Mouse (Mus musculus) fat pad, adult 2 months (tissue): ENCODE results near the gene Cd82.

Source experiments
- DNase-seq: peaks from one replicate; pipeline ENCODE4 v3.0.0-alpha.2; 2011; ENCODE audit warnings: low read depth, low spot score; ENCODE audit errors: extremely low read depth

Cd82 gene

GRCm38 (mm10) chr2:93462760-93463159 is at the start of gene Cd82:
Gene Cd82, minus strand, starts transcription at chr2:93463140.
- DNase-seq: no peak

GRCm38 (mm10) chr2:93512130-93512529 is 49.2 kb upstream of the Cd82 start:
- no peak for DNase-seq

GRCm38 (mm10) chr2:93510839-93511238 is 47.9 kb upstream of the Cd82 start:
- no peak for DNase-seq

GRCm38 (mm10) chr2:93509777-93510750 is 47.1 kb upstream of the Cd82 start:
- DNase-seq: no peak

DNA sequence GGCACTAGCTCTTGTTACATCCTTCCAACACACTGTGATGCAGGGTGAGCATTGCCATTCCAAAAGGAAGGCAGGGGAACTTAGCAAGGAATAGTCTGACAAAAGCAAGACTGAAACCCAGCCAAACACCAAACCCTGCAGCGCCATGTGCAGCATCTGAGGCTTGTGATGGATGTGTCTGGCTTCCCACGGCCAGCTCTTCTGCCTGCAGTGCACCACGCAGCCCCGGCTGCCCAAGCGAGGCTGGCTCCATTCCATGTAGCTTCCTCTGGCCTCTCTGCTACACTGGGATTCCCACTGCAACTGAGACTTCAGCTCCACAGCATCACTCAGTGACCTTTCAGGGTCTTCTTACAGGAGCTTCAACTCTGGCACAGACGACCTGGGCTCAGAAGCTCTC is 42.2 kb upstream of the Cd82 start:
- no peak for DNase-seq

DNA sequence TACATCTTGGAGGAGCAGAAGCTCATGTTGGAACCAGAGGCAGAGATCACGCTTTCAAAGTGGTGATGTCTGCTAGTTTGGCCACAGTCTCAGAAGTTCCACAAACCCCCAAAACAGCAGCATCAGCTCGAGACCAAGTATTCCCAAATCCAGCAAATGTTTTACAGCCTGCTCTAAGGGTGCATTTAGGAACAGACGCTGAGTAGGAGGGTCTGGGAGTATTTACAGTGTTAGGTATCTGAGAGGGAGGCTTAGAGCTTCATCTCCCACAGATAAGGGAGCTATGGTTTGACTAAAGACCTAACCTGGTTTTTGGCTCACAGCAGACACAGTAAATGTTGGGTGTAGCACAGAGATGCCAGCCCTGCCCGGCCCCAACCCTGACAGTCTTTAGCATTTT is 40.4 kb upstream of the Cd82 start:
- no peak for DNase-seq

- no peak for DNase-seq
These were observed 38.4 kb upstream of the Cd82 start for GRCm38 (mm10) chr2:93501303-93501702.

GRCm38 (mm10) chr2:93497221-93497620 is 34.3 kb upstream of the Cd82 start:
- DNase-seq: no peak

- no peak for DNase-seq
These were observed 32.2 kb upstream of the Cd82 start for GRCm38 (mm10) chr2:93495170-93495569.

GRCm38 (mm10) chr2:93493541-93493940 is 30.6 kb upstream of the Cd82 start:
- no peak for DNase-seq

DNA sequence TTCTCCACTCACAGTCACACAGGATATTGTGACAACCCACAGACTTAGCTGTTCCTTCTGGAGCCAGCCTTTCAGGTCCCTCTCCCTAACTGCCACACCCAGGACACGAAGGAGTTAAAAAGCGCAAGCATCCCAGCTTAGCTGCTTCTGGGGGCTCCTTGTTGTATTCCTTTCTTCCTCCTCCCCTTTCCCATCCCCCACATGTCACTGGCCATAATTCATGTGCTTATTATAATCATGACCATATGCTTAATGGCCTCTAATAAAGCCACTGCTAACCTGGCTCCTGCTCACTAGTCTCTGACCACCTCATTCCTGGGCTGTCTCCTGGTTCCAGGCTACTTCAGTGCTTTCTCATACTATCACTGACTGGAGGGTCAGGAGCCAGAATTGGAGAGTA is 27.6 kb upstream of the Cd82 start:
- DNase-seq: no peak

- DNase-seq: no peak
These were observed 26.1 kb upstream of the Cd82 start for GRCm38 (mm10) chr2:93488911-93489587.

DNA sequence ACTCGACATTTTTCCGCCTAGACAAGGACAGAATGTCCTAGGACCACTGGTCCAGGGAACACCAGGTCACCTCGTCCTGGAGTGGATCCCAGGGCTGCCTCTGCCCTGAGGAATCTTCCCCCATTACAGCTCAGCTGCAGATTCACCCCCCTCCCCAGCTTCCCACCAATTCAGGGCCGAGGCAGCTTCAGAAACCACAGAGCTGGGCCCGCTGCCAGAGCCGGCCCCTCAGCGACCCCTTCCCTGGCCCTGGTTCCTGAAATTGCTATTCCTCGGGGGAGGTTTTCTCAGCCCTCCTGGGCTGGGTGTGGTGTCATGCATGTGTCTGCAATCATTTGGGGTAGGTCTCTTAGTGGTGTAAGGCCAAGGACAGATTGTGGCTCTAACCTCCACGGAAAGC is 22.5 kb upstream of the Cd82 start:
- DNase-seq: no peak

DNA sequence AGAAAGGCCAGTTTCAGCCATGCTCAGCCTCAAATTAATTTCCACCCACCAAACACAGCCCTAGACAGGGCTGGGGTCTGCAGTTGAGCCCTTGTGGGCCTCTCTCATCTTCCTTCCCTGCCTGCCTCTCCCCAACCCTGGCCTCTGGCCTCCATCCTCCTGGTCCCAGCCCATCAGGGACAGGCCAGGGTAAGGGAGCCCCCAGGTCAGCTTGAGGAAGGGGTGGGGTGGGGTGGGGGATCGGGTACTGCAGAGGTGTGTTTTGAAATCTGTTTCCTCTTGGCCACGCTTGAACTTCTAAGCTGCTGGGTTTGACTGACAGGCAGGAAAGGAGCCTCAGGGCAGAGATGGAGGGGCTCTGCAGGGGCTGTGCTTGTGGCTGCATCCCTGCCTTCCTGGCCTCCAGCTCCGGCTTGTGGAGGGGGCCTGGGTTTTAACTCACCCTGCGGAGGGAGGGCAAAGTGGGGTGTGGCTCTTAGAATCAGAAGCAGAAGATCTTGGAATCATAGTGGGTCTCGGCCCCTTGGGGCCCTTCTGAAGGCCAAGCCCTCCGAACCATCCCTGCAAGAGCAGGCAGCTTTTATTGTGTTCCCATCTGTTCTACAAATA is 19.2 kb upstream of the Cd82 start:
- DNase-seq: no peak

- no peak for DNase-seq
These were observed 15.8 kb upstream of the Cd82 start for GRCm38 (mm10) chr2:93478744-93479143.

- no peak for DNase-seq
These were observed 14.6 kb upstream of the Cd82 start for GRCm38 (mm10) chr2:93477519-93477918.

DNA sequence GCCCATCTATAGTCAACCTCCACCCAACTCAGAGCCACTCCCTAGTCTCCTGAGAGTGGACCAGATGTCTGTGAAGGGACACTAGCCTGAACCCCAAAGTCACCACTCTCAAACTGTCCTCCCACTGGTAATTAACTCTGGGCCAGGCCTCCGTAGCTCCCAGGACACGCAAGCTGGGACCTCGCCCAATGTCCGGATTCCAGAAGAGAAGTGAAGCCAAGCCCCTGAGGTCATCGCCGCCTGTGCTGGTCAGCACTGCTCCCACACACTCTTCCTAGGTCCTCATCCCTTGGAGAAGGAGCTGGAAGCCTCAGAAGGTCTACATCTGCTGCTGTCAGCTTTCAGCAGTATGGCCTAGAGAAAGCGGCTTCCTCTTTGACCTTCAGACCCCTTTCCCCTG is 13.5 kb upstream of the Cd82 start:
- no peak for DNase-seq

DNA sequence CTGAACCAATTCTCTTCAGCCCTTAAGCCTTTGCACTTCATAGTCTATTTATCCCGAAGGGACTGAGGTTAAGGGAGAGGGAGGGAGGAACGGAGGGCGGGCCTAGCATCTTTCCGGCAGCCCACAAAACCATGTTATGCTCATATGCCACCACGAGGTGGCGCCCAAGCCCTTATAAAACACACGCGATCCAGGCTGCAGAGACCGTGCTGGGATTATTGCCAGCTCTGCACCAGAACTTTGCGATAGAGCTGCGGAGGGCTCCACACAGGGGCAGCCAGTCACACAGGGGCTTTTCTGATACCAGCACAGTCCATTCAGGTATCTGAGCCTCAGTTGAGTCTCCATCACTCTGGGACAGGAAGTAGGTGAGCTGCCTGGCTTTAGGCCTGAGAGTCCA is 12.1 kb upstream of the Cd82 start:
- DNase-seq: no peak

GRCm38 (mm10) chr2:93473915-93474314 is 11.0 kb upstream of the Cd82 start:
- DNase-seq: no peak

- DNase-seq: no peak
These were observed 8.1 kb upstream of the Cd82 start for GRCm38 (mm10) chr2:93470849-93471576.

GRCm38 (mm10) chr2:93470127-93470526 is 7.2 kb upstream of the Cd82 start:
- no peak for DNase-seq
